8 mouse cellular contexts compared by ENCODE assay signal in genomic region chr17:83276000-83276891, GRCm38 (mm10).
DNase-seq lines count a peak whose midpoint lies in the region; ATAC-seq lines count a peak whose summit lies in the region.

No protein-coding gene starts in this region.

- 2% methylated on average over 64 of the region's 64 CpGs for WGBS in intestine, embryonic 16.5 days
- WGBS in limb, embryonic 11.5 days: 7% methylated on average over 60 of the region's 64 CpGs
- 5% methylated on average over 59 of the region's 64 CpGs for WGBS in midbrain, embryonic 12.5 days

- peak; percentile 81 for ATAC-seq in intestine, embryonic 16.5 days
- ATAC-seq in limb, embryonic 11.5 days (ENCODE audit: insufficient number of reproducible peaks, low FRiP score, low TSS enrichment, low read depth): peak; percentile 76; the same call in 1 of the 2 replicates
- peak; percentile 78 for ATAC-seq in midbrain, embryonic 12.5 days (ENCODE audit: low FRiP score, low read depth)
- no peak; the same call in 1 of the 2 replicates for ATAC-seq in megakaryocyte-erythroid progenitor cell, adult 5-6 weeks (replicated peaks; ENCODE audit: low FRiP score, low TSS enrichment, poor library complexity, severe bottlenecking)

- peak overlapping the region; percentile 84 for H3K9ac ChIP-seq in intestine, embryonic 16.5 days (ENCODE audit: low read depth, low read length)
- H3K9ac ChIP-seq in limb, embryonic 11.5 days (ENCODE audit: low read length): peak overlapping the region; percentile 75
- peak overlapping the region; percentile 72 for H3K9ac ChIP-seq in midbrain, embryonic 12.5 days (replicated peaks)

- peak overlapping the region; percentile 97 for H3K4me2 ChIP-seq in intestine, embryonic 16.5 days (ENCODE audit: low read depth, low read length)
- H3K4me2 ChIP-seq in limb, embryonic 11.5 days (ENCODE audit: low read depth, severe bottlenecking): peak overlapping the region; percentile 89
- H3K4me2 ChIP-seq in midbrain, embryonic 12.5 days (replicated peaks): peak overlapping the region; percentile 84

- no peaks in the 10 kb centered on the region; the same call in 1 of the 2 replicates for H3K9me3 ChIP-seq in intestine, embryonic 16.5 days (ENCODE audit: control insufficient read depth, low read length)
- no peaks in the 10 kb centered on the region for H3K9me3 ChIP-seq in limb, embryonic 11.5 days (ENCODE audit: control insufficient read depth, low read length)
- H3K9me3 ChIP-seq in midbrain, embryonic 12.5 days: no peaks in the 10 kb centered on the region

- peak; percentile 87 to 97 for DNase-seq in adrenal gland, adult (ENCODE audit: inconsistent age in 2 of 2, low spot score in 1 of 2)
- DNase-seq in embryo, embryonic 9.5 days (ENCODE audit: extremely low spot score): peak; percentile 83
- peak; percentile 95 for DNase-seq in gonadal fat pad, adult 2 months (ENCODE audit: low read depth)
- peak; percentile 81 for DNase-seq in limb, embryonic 11.5 days (ENCODE audit: low spot score)
- DNase-seq in skeletal muscle tissue, adult 2 months (ENCODE audit: low read depth, low spot score): peak; percentile 60

- H3K4me1 ChIP-seq in intestine, embryonic 16.5 days (ENCODE audit: control insufficient read depth, insufficient read depth, low read length): peaks cover 34% of the 10 kb centered on the region
- H3K4me1 ChIP-seq in limb, embryonic 11.5 days (ENCODE audit: control insufficient read depth, insufficient read depth, low read length): peaks cover 27% of the 10 kb centered on the region
- H3K4me1 ChIP-seq in midbrain, embryonic 12.5 days: peaks cover 22% of the 10 kb centered on the region

- H3K27ac ChIP-seq in intestine, embryonic 16.5 days (ENCODE audit: low read length): peak overlapping the region; percentile 87
- 0 out of 2 replicates have a peak overlapping the region, but pooled peaks have one; percentile 57 for H3K27ac ChIP-seq in limb, embryonic 11.5 days (replicated peaks; ENCODE audit: low read depth, low read length)
- H3K27ac ChIP-seq in midbrain, embryonic 12.5 days (replicated peaks): peak overlapping the region; percentile 67

- peak overlapping the region; percentile 60 for H3K4me3 ChIP-seq in intestine, embryonic 16.5 days (ENCODE audit: low read length)
- H3K4me3 ChIP-seq in limb, embryonic 11.5 days (ENCODE audit: low read depth, low read length): peak overlapping the region; percentile 38
- H3K4me3 ChIP-seq in midbrain, embryonic 12.5 days: peak overlapping the region; percentile 51

- H3K36me3 ChIP-seq in intestine, embryonic 16.5 days (ENCODE audit: control insufficient read depth, insufficient read depth, low read length): no peaks in the 10 kb centered on the region
- H3K36me3 ChIP-seq in limb, embryonic 11.5 days (ENCODE audit: control insufficient read depth, insufficient read depth, low read length): no peaks in the 10 kb centered on the region
- H3K36me3 ChIP-seq in midbrain, embryonic 12.5 days: no peaks in the 10 kb centered on the region

- no peaks in the 10 kb centered on the region for H3K27me3 ChIP-seq in intestine, embryonic 16.5 days (replicated peaks; ENCODE audit: control insufficient read depth, insufficient read depth, low read length)
- H3K27me3 ChIP-seq in limb, embryonic 11.5 days (ENCODE audit: control insufficient read depth, insufficient read depth, low read length): peaks cover 3% of the 10 kb centered on the region; the same call in 1 of the 2 replicates
- H3K27me3 ChIP-seq in midbrain, embryonic 12.5 days: peaks cover 65% of the 10 kb centered on the region
